Mouse (Mus musculus) heart, embryonic 16.5 days (tissue): ENCODE measurements at regions not wholly inside any gene's neighbourhood (a gene's known extent, or its start where the extent isn't known, plus 50 kb on each side); places are given as distances from the start of the nearest gene placed in this dataset.

Experiments used
- ATAC-seq: fragments of 200-750 bp; cut with Nextera tagmentation; replicated peaks from 2 replicates; pipeline ENCODE4 v1.8.0; 2017; ENCODE audit warnings: moderate number of reproducible peaks; ENCODE audit not compliant: insufficient read depth, low FRiP score; ENCODE audit errors: extremely low read depth
- H3K27ac ChIP-seq: fragments of 300-500 bp; sonication (generic); 2 replicates; pipeline ENCODE4 v1.5.1; 2014; ENCODE audit warnings: mild to moderate bottlenecking, low read length, control low read depth, moderate library complexity
- H3K27me3 ChIP-seq: fragments of 300-500 bp; sonication (generic); 2 replicates; pipeline ENCODE4 v1.6.1; 2014; ENCODE audit warnings: low read length, mixed read lengths; ENCODE audit not compliant: control insufficient read depth, insufficient read depth
- H3K36me3 ChIP-seq: fragments of 300-500 bp; sonication (generic); 2 replicates; pipeline ENCODE4 v1.6.1; 2014; ENCODE audit not compliant: control insufficient read depth, insufficient read depth
- H3K4me1 ChIP-seq: fragments of 300-500 bp; sonication (generic); 2 replicates; pipeline ENCODE4 v1.6.1; 2014; ENCODE audit warnings: low read length, mixed read lengths; ENCODE audit not compliant: control insufficient read depth, insufficient read depth
- H3K4me2 ChIP-seq: fragments of 300-500 bp; sonication (generic); 2 replicates; pipeline ENCODE4 v1.6.1; 2014; ENCODE audit warnings: low read depth, mild to moderate bottlenecking, control low read depth, low read length
- H3K4me3 ChIP-seq: fragments of 300-500 bp; sonication (generic); 2 replicates; pipeline ENCODE4 v1.5.1; 2014; ENCODE audit warnings: mild to moderate bottlenecking, control low read depth, low read length
- H3K9ac ChIP-seq: fragments of 300-500 bp; sonication (generic); 2 replicates; pipeline ENCODE4 v1.6.1; 2014; ENCODE audit warnings: low read length, control low read depth
- H3K9me3 ChIP-seq: fragments of 300-500 bp; sonication (generic); replicated peaks from 2 replicates; pipeline ENCODE4 v1.6.1; 2016; ENCODE audit warnings: low read length; ENCODE audit not compliant: control insufficient read depth
- WGBS: fragments of 180-500 bp; shearing (Covaris S2); extraction: QIAGEN DNeasy Blood & Tissue Kit; methylation state at CpG from one replicate; pipeline ENCODE4 v1.1.7; 2014; 5-methylcytosine and 5-hydroxymethylcytosine counted together

GRCm38 (mm10) chr2:114782450-114782849 lies 127.7 kb upstream of the Dph6 start:
- Histone ChIP-seq H3K4me2 (no peak overlapping the region), H3K9me3 (no peaks in the 10 kb centered on the region), H3K9ac (no peak overlapping the region), H3K36me3 (no peaks in the 10 kb centered on the region), H3K27ac (no peak overlapping the region), H3K27me3 (no peaks in the 10 kb centered on the region), H3K4me3 (no peak overlapping the region), H3K4me1 (peaks cover 2% of the 10 kb centered on the region; the same call in 1 of the 2 replicates)
- ATAC-seq: 0 out of 2 replicates have a peak, but pooled peaks have one; percentile 28
- 46% methylated on average over 6 of the region's 6 CpGs for WGBS

GRCm38 (mm10) chr2:114784191-114784590 lies 129.4 kb upstream of the Dph6 start:
- H3K4me3 ChIP-seq: no peak overlapping the region
- no peaks in the 10 kb centered on the region for H3K36me3 ChIP-seq
- H3K4me2 ChIP-seq: no peak overlapping the region
- ATAC-seq: no peak; the same call in 1 of the 2 replicates
- peaks cover 2% of the 10 kb centered on the region; the same call in 1 of the 2 replicates for H3K4me1 ChIP-seq
- no peaks in the 10 kb centered on the region for H3K9me3 ChIP-seq
- no peaks in the 10 kb centered on the region for H3K27me3 ChIP-seq
- H3K27ac ChIP-seq: no peak overlapping the region
- no peak overlapping the region for H3K9ac ChIP-seq

GRCm38 (mm10) chr2:114788251-114788650 lies 133.5 kb upstream of the Dph6 start:
- H3K4me3 ChIP-seq: no peak overlapping the region
- H3K27ac ChIP-seq: no peak overlapping the region
- no peak overlapping the region for H3K9ac ChIP-seq
- 87% methylated on average over 3 of the region's 3 CpGs for WGBS
- no peaks in the 10 kb centered on the region for H3K9me3 ChIP-seq
- no peak for ATAC-seq
- H3K4me1 ChIP-seq: peaks cover 2% of the 10 kb centered on the region; the same call in 1 of the 2 replicates
- H3K4me2 ChIP-seq: no peak overlapping the region
- no peaks in the 10 kb centered on the region for H3K27me3 ChIP-seq
- H3K36me3 ChIP-seq: no peaks in the 10 kb centered on the region

GRCm38 (mm10) chr2:114796630-114797290 lies 142.0 kb upstream of the Dph6 start:
- no peak overlapping the region for H3K27ac ChIP-seq
- WGBS: 87% methylated on average over 6 of the region's 6 CpGs
- peaks cover 4% of the 10 kb centered on the region; the same call in 1 of the 2 replicates for H3K4me1 ChIP-seq
- no peak overlapping the region for H3K4me3 ChIP-seq
- no peak for ATAC-seq
- H3K9me3 ChIP-seq: no peaks in the 10 kb centered on the region
- no peak overlapping the region for H3K9ac ChIP-seq
- H3K4me2 ChIP-seq: no peak overlapping the region
- H3K27me3 ChIP-seq: no peaks in the 10 kb centered on the region
- no peaks in the 10 kb centered on the region for H3K36me3 ChIP-seq

GRCm38 (mm10) chr2:114797291-114797650 lies 142.5 kb upstream of the Dph6 start:
- Histone ChIP-seq H3K9ac (no peak overlapping the region), H3K9me3 (no peaks in the 10 kb centered on the region), H3K4me3 (no peak overlapping the region), H3K36me3 (no peaks in the 10 kb centered on the region), H3K4me1 (peaks cover 4% of the 10 kb centered on the region; the same call in 1 of the 2 replicates), H3K4me2 (no peak overlapping the region), H3K27ac (no peak overlapping the region), H3K27me3 (no peaks in the 10 kb centered on the region)
- ATAC-seq: no peak
- 3% methylated on average over 1 of the region's 1 CpGs for WGBS

- no peak overlapping the region for H3K4me3 ChIP-seq
- no peaks in the 10 kb centered on the region for H3K27me3 ChIP-seq
- no peak for ATAC-seq
- H3K27ac ChIP-seq: no peak overlapping the region
- no peaks in the 10 kb centered on the region for H3K36me3 ChIP-seq
- H3K9ac ChIP-seq: no peak overlapping the region
- H3K9me3 ChIP-seq: no peaks in the 10 kb centered on the region
- H3K4me2 ChIP-seq: no peak overlapping the region
- WGBS: 71% methylated on average over 3 of the region's 3 CpGs
- 0 out of 2 replicates have a peak, but pooled peaks cover 2% of the 10 kb centered on the region for H3K4me1 ChIP-seq
Observed at GRCm38 (mm10) chr2:114803241-114803640, 148.5 kb upstream of the Dph6 start.

- H3K4me3 ChIP-seq: no peak overlapping the region
- no peak overlapping the region for H3K4me2 ChIP-seq
- 44% methylated on average over 3 of the region's 3 CpGs for WGBS
- no peak overlapping the region for H3K9ac ChIP-seq
- no peak for ATAC-seq
- H3K36me3 ChIP-seq: no peaks in the 10 kb centered on the region
- no peaks in the 10 kb centered on the region for H3K27me3 ChIP-seq
- 0 out of 2 replicates have a peak, but pooled peaks cover 2% of the 10 kb centered on the region for H3K4me1 ChIP-seq
- H3K9me3 ChIP-seq: no peaks in the 10 kb centered on the region
- no peak overlapping the region for H3K27ac ChIP-seq
Observed at GRCm38 (mm10) chr2:114803928-114804327, 149.2 kb upstream of the Dph6 start.

- Histone ChIP-seq H3K4me3 (no peak overlapping the region), H3K27me3 (no peaks in the 10 kb centered on the region), H3K9ac (no peak overlapping the region), H3K9me3 (no peaks in the 10 kb centered on the region), H3K36me3 (no peaks in the 10 kb centered on the region), H3K4me1 (0 out of 2 replicates have a peak, but pooled peaks cover 2% of the 10 kb centered on the region), H3K27ac (no peak overlapping the region), H3K4me2 (no peak overlapping the region)
- no peak for ATAC-seq
- 77% methylated on average over 3 of the region's 3 CpGs for WGBS
Observed at GRCm38 (mm10) chr2:114805436-114806047, 150.8 kb upstream of the Dph6 start.

- Histone ChIP-seq H3K9ac (no peak overlapping the region), H3K36me3 (no peaks in the 10 kb centered on the region), H3K4me1 (peaks cover 4% of the 10 kb centered on the region; the same call in 1 of the 2 replicates), H3K27ac (no peak overlapping the region), H3K27me3 (no peaks in the 10 kb centered on the region), H3K9me3 (no peaks in the 10 kb centered on the region), H3K4me2 (no peak overlapping the region), H3K4me3 (no peak overlapping the region)
- no peak for ATAC-seq
- WGBS: 43% methylated on average over 5 of the region's 5 CpGs
Observed at GRCm38 (mm10) chr2:114808046-114808445, 153.3 kb upstream of the Dph6 start.
